Mouse (Mus musculus) ES-E14 (cell line): ENCODE results near the gene Akr1d1. TPM values are rescaled to one million over a fixed set of nuclear protein-coding genes. Genes with fewer than 3 reads are reported as not detected.

ENCODE experiments used
- DNase-seq: peaks from one replicate; pipeline ENCODE4 v3.0.0-alpha.2; 2013; ENCODE audit warnings: low read depth, low spot score
- H3K27ac ChIP-seq: 2 replicates; pipeline ENCODE4 v1.5.1; 2012; ENCODE audit warnings: low read depth, mild to moderate bottlenecking, low read length, moderate library complexity, mixed read lengths; ENCODE audit not compliant: poor library complexity, insufficient read depth, severe bottlenecking
- H3K36me3 ChIP-seq: 2 replicates; pipeline ENCODE4 v1.6.1; 2012; ENCODE audit warnings: mild to moderate bottlenecking, low read length, moderate library complexity, mixed read lengths; ENCODE audit not compliant: control insufficient read depth, poor library complexity, insufficient read depth, severe bottlenecking
- H3K4me1 ChIP-seq, 2 experiments: fragments of 150-350 bp in 1 of 2; sonication (generic) in 1 of 2; 2 replicates each; pipeline ENCODE4 v1.6.1; 2012; ENCODE audit warnings: low read length in 2 of 2, mild to moderate bottlenecking in 1 of 2, mixed read lengths in 1 of 2; ENCODE audit not compliant: control insufficient read depth in 2 of 2, insufficient read depth in 2 of 2, poor library complexity in 1 of 2
- H3K4me3 ChIP-seq, 2 experiments: fragments of 150-350 bp in 1 of 2; sonication (generic) in 1 of 2; 2 replicates each; pipeline ENCODE4 v1.5.1; 2012; ENCODE audit warnings: low read length in 2 of 2, low read depth in 1 of 2, mild to moderate bottlenecking in 1 of 2, mixed read lengths in 1 of 2; ENCODE audit not compliant: insufficient read depth in 1 of 2, poor library complexity in 1 of 2, severe bottlenecking in 1 of 2
- H3K9ac ChIP-seq: 2 replicates; pipeline ENCODE4 v1.6.1; 2012; ENCODE audit warnings: low read depth, mild to moderate bottlenecking, low read length, mixed read lengths; ENCODE audit not compliant: poor library complexity, insufficient read depth, severe bottlenecking
- H3K9me3 ChIP-seq: fragments of 150-350 bp; sonication (generic); 2 replicates; pipeline ENCODE4 v1.6.1; 2012; ENCODE audit warnings: low read depth, mild to moderate bottlenecking, low read length; ENCODE audit not compliant: control insufficient read depth, insufficient read depth
- CHD2 ChIP-seq: IDR thresholded peaks from 2 replicates; pipeline ENCODE4 v1.6.1; 2014; ENCODE audit warnings: mild to moderate bottlenecking, low read depth, low read length, inconsistent platforms
- HCFC1 ChIP-seq: IDR thresholded peaks from 2 replicates; pipeline ENCODE4 v1.6.1; 2012; ENCODE audit warnings: low read length, inconsistent platforms, borderline replicate concordance; ENCODE audit not compliant: insufficient read depth
- MAFK ChIP-seq: IDR thresholded peaks from 2 replicates; pipeline ENCODE4 v1.6.1; 2014; ENCODE audit warnings: mild to moderate bottlenecking, low read depth, low read length, inconsistent platforms; ENCODE audit not compliant: insufficient read depth
- ZC3H11A ChIP-seq: IDR thresholded peaks from 2 replicates; pipeline ENCODE4 v1.6.1; 2012; ENCODE audit warnings: low read depth, mild to moderate bottlenecking, inconsistent platforms, low read length, borderline replicate concordance
- ZNF384 ChIP-seq: IDR thresholded peaks from 2 replicates; pipeline ENCODE4 v1.6.1; 2012; ENCODE audit warnings: low read depth, low read length, inconsistent platforms
- in situ Hi-C, 2 experiments: fragments of 600-800 bp; cut with MboI; formaldehyde crosslinking; loops; one replicate each; pipeline ENCODE4 v1.15.1; 2025; ENCODE audit warnings: low sequenced_read_pairs in 2 of 2, inconsistent platforms in 1 of 2; ENCODE audit not compliant: unreplicated experiment in 2 of 2
- total RNA-seq: library from RNA; depleted of rRNA; stranded (reverse); fragments of 300-350 nt; gene quantifications from 2 replicates; pipeline ENCODE4 v1.2.3, GENCODE M21; 2012

Gene Akr1d1
- total RNA-seq, 1 experiment, result not detected

- H3K4me3 ChIP-seq, result no peak overlapping the region
- no peak overlapping the region; the same call in 1 of the 2 replicates for H3K27ac ChIP-seq
- no peak overlapping the region for H3K9ac ChIP-seq
- TF ChIP-seq MAFK (no peak), ZC3H11A (peak; percentile 81), HCFC1 (peak; percentile 73; the same call in 1 of the 2 replicates), ZNF384 (no peak; the same call in 1 of the 2 replicates), CHD2 (no peak)
- peaks cover 5% of the 10 kb centered on the region in 2 experiments for H3K4me1 ChIP-seq
- DNase-seq, result peak; percentile 91
- H3K36me3 ChIP-seq, result no peaks in the 10 kb centered on the region
- in situ Hi-C loops, result no loop called here
- no peaks in the 10 kb centered on the region for H3K9me3 ChIP-seq
Observed at GRCm38 (mm10) chr6:37589340-37589962, 59.5 kb downstream of the Akr1d1 start.

GRCm38 (mm10) chr6:37590800-37591199, 60.8 kb downstream of the Akr1d1 start:
- Histone ChIP-seq H3K27ac (no peak overlapping the region), H3K4me1 (peaks cover 5% of the 10 kb centered on the region in 2 experiments), H3K36me3 (no peaks in the 10 kb centered on the region), H3K9ac (no peak overlapping the region), H3K4me3 (no peak overlapping the region), H3K9me3 (no peaks in the 10 kb centered on the region)
- TF ChIP-seq ZNF384, result no peak
- no peak for TF ChIP-seq ZC3H11A
- no peak for TF ChIP-seq CHD2
- TF ChIP-seq HCFC1, result no peak
- TF ChIP-seq MAFK, result no peak
- in situ Hi-C loops, result no loop called here
- no peak for DNase-seq

GRCm38 (mm10) chr6:37592101-37593032, 62.4 kb downstream of the Akr1d1 start:
- Histone ChIP-seq H3K4me1 (peaks cover 5% of the 10 kb centered on the region in 2 experiments), H3K36me3 (no peaks in the 10 kb centered on the region), H3K4me3 (peak overlapping the region; percentile 11 to 53; a peak in 3 of 4 replicates), H3K9ac (peak overlapping the region; percentile 31; the same call in 1 of the 2 replicates), H3K27ac (peak overlapping the region; percentile 85; the same call in 1 of the 2 replicates), H3K9me3 (no peaks in the 10 kb centered on the region)
- peak; percentile 83 for DNase-seq
- TF ChIP-seq MAFK (no peak), HCFC1 (no peak), ZC3H11A (peak; percentile 72), CHD2 (peak; percentile 77; the same call in 1 of the 2 replicates)
- in situ Hi-C loops, result no loop called here

- H3K36me3 ChIP-seq, result no peaks in the 10 kb centered on the region
- H3K9ac ChIP-seq, result no peak overlapping the region; the same call in 1 of the 2 replicates
- no peak for TF ChIP-seq ZNF384
- TF ChIP-seq MAFK, result no peak
- TF ChIP-seq ZC3H11A, result no peak
- TF ChIP-seq CHD2, result no peak
- TF ChIP-seq HCFC1, result no peak
- H3K4me3 ChIP-seq, result peak overlapping the region; percentile 10 to 19; a peak in 1 of 4 replicates
- in situ Hi-C loops, result no loop called here
- no peak for DNase-seq
- H3K4me1 ChIP-seq, result peaks cover 5% of the 10 kb centered on the region in 2 experiments
- H3K27ac ChIP-seq, result peak overlapping the region; percentile 85; the same call in 1 of the 2 replicates
- no peaks in the 10 kb centered on the region for H3K9me3 ChIP-seq
Observed at GRCm38 (mm10) chr6:37593033-37593374, 63.0 kb downstream of the Akr1d1 start.
